Mouse (Mus musculus) limb, embryonic 10.5 days (tissue): Measurements from ENCODE around the gene Tnni3k. TPM values are rescaled to one million over a fixed set of nuclear protein-coding genes. Genes with fewer than 3 reads are reported as not detected.

Experiments
- DNase-seq: peaks from one replicate; pipeline ENCODE4 v3.0.0-alpha.2; 2017; ENCODE audit warnings: low spot score
- H3K27ac ChIP-seq: fragments of 300-500 bp; sonication (generic); 2 replicates; pipeline ENCODE4 v1.5.1; 2016; ENCODE audit warnings: mild to moderate bottlenecking
- H3K27me3 ChIP-seq: fragments of 300-500 bp; sonication (generic); 2 replicates; pipeline ENCODE4 v1.6.1; 2016; ENCODE audit warnings: low read depth, mild to moderate bottlenecking; ENCODE audit not compliant: poor library complexity, severe bottlenecking
- H3K36me3 ChIP-seq: fragments of 300-500 bp; sonication (generic); 2 replicates; pipeline ENCODE4 v1.6.1; 2016; ENCODE audit warnings: mild to moderate bottlenecking, moderate library complexity
- H3K4me1 ChIP-seq: fragments of 300-500 bp; sonication (generic); 2 replicates; pipeline ENCODE4 v1.6.1; 2016
- H3K4me3 ChIP-seq: fragments of 300-500 bp; sonication (generic); 2 replicates; pipeline ENCODE4 v1.5.1; 2016; ENCODE audit warnings: mild to moderate bottlenecking, moderate library complexity
- H3K9me3 ChIP-seq: fragments of 300-500 bp; sonication (generic); replicated peaks from 2 replicates; pipeline ENCODE4 v1.6.1; 2016; ENCODE audit warnings: mild to moderate bottlenecking
- WGBS: fragments of 180-500 bp; shearing (Covaris S2); methylation state at CpG from one replicate; pipeline ENCODE4 v1.1.7; 2016; 5-methylcytosine and 5-hydroxymethylcytosine counted together
- polyA plus RNA-seq: library from polyadenylated mRNA; unstranded; fragments of >200 nt; fragmentation: Nextera tagmentation; extraction: Ambion mirVana; gene quantifications from 2 replicates; pipeline ENCODE4 v1.2.1, GENCODE M21; 2016

Gene Tnni3k
- polyA plus RNA-seq: not detected in 2 replicates

- Histone ChIP-seq H3K9me3 (no peaks in the 10 kb centered on the region), H3K27me3 (no peaks in the 10 kb centered on the region), H3K4me1 (no peaks in the 10 kb centered on the region), H3K4me3 (no peak within 1 kb of the TSS), H3K36me3 (no peaks in the 10 kb centered on the region), H3K27ac (no peak within 1 kb of the TSS)
- DNase-seq: no peak
- 78% methylated on average over 6 of the region's 6 CpGs for WGBS
Measured at GRCm38 (mm10) chr3:155055231-155055916, at the start of gene Tnni3k. Gene Tnni3k, minus strand, starts transcription at chr3:155055407.

- WGBS: 86% methylated on average over 1 of the region's 1 CpGs
- Histone ChIP-seq H3K27me3 (no peaks in the 10 kb centered on the region), H3K4me1 (no peaks in the 10 kb centered on the region), H3K36me3 (no peaks in the 10 kb centered on the region), H3K27ac (no peak overlapping the region), H3K4me3 (no peak overlapping the region), H3K9me3 (no peaks in the 10 kb centered on the region)
- DNase-seq: no peak
Measured at GRCm38 (mm10) chr3:155099266-155099665, 44.1 kb upstream of the Tnni3k start.

- under 1% methylated on average over 47 of the region's 47 CpGs for WGBS
- Histone ChIP-seq H3K4me3 (peak within 1 kb of the TSS; percentile 64), H3K36me3 (no peaks in the 10 kb centered on the region), H3K4me1 (peaks cover 6% of the 10 kb centered on the region; the same call in 1 of the 2 replicates), H3K27ac (peak within 1 kb of the TSS; percentile 89), H3K27me3 (no peaks in the 10 kb centered on the region), H3K9me3 (no peaks in the 10 kb centered on the region)
- peak; percentile 97 for DNase-seq
Measured at GRCm38 (mm10) chr3:155093116-155093956, 38.1 kb upstream of the Tnni3k start, which contains the start of the genes Fpgt and Lrriq3. Gene Fpgt, minus strand, starts transcription at chr3:155093403. Gene Lrriq3, plus strand, starts transcription at chr3:155093434.

DNA sequence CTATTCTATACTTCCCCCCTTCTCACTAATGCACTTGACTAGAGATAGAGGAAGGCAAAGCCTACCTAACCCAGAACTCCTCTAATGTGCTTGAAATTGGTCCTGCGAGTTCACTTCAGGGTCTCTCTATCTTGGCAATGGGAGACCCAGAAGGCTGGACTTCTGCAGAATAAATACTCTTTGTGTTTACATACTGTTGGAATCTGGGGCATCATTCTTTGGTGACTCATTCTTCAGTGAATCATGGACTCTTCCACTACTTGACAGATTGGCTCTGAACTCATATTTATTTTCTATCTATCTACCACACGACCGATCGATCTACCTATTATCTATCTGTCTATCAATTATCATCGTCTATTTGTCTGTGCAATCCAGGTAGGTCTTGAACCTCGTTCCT is 36.9 kb upstream of the Tnni3k start:
- Histone ChIP-seq H3K9me3 (no peaks in the 10 kb centered on the region), H3K4me1 (peaks cover 6% of the 10 kb centered on the region; the same call in 1 of the 2 replicates), H3K4me3 (peak overlapping the region; percentile 64), H3K27me3 (no peaks in the 10 kb centered on the region), H3K27ac (no peak overlapping the region), H3K36me3 (peaks cover 8% of the 10 kb centered on the region)
- no peak for DNase-seq
- WGBS: 94% methylated on average over 6 of the region's 6 CpGs

GRCm38 (mm10) chr3:155077908-155078307 is 22.7 kb upstream of the Tnni3k start:
- H3K27ac ChIP-seq: no peak overlapping the region
- no peaks in the 10 kb centered on the region for H3K4me1 ChIP-seq
- no peak for DNase-seq
- H3K36me3 ChIP-seq: no peaks in the 10 kb centered on the region
- no peaks in the 10 kb centered on the region for H3K27me3 ChIP-seq
- 81% methylated on average over 4 of the region's 4 CpGs for whole genome bisulfite sequencing
- H3K9me3 ChIP-seq: no peaks in the 10 kb centered on the region
- no peak overlapping the region for H3K4me3 ChIP-seq

GRCm38 (mm10) chr3:155059449-155059822 is 4.2 kb upstream of the Tnni3k start:
- no peaks in the 10 kb centered on the region for H3K9me3 ChIP-seq

DNA sequence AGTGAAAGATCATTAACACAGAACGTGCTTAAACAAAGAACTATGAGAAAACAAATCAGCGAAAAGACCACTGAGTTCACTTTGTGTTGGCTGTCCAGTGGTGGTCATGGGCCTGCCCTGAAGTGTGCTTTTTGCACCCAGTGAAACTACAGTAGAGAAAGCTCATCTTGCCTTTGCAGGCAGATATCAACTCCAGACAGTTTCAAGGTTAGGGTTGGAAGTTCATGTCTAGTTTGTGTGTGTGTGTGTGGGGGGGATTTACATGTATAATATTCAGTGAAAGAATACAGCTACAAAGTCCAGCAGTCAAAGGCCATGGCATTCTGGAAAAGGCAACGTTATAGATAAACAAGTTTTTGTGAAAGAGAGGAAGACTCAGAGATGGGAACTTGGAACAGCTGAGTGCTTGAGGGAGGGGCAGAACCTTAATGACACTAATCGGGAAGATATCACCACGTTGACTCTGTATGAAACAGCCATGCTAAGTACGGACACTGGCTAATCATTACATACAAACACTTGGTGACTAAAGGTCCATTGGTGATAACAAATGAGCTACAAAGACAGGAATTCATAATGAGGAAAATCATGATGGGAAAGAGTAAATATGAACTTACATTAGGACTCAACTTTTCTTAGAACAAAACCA is 3.7 kb upstream of the Tnni3k start:
- Histone ChIP-seq H3K4me1 (no peaks in the 10 kb centered on the region), H3K27ac (no peak overlapping the region), H3K27me3 (no peaks in the 10 kb centered on the region), H3K9me3 (no peaks in the 10 kb centered on the region), H3K4me3 (no peak overlapping the region), H3K36me3 (no peaks in the 10 kb centered on the region)
- DNase-seq: no peak
- WGBS: 88% methylated on average over 6 of the region's 6 CpGs

More at GRCm38 (mm10) chr3:155059449-155059822, 4.2 kb upstream of the Tnni3k start:
- Histone ChIP-seq H3K27ac (no peak overlapping the region), H3K27me3 (no peaks in the 10 kb centered on the region), H3K4me3 (no peak overlapping the region), H3K4me1 (no peaks in the 10 kb centered on the region), H3K36me3 (no peaks in the 10 kb centered on the region)
- DNase-seq: no peak

DNA sequence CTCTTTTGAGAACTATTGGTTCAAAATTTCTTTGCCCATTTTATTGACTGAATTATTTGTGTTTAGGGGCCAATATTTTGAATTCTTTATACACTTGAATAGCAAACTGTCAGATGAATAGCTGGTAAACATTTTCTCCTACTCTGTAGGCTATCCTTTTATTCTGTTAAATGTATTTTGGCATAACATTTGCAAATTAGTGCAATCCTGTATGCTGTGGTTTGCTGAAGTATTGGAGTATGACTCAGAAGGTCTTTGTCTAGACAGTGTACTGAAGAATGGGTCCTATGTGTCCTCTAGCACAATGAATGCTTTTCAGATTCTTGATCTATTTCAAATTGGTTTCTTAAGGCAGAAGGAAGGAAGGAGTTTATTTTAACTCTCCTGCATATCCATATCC is 2.4 kb upstream of the Tnni3k start:
- H3K4me3 ChIP-seq: no peak overlapping the region
- no peak for DNase-seq

DNA sequence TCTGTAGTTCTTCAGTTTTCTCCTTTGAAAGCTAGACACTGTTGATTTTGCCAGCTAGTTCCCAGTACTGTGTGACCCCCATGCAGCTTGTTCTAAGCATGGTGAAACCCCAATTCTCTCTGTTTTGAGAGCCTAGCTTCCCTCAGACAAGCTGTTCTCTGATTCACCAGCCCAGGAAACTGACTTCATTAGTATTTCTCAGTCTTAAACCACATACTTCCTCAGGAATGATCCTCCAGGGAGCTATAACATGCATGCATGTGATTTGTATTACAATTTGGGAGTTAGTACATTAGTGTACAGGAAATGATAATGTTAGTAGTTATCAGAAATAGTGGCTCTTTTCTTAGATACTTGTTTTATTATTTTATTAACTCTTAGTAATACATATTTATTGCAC is 1.4 kb upstream of the Tnni3k start:
- DNase-seq: no peak
- no peaks in the 10 kb centered on the region for H3K4me1 ChIP-seq
- H3K36me3 ChIP-seq: no peaks in the 10 kb centered on the region
- no peak overlapping the region for H3K4me3 ChIP-seq
- no peaks in the 10 kb centered on the region for H3K9me3 ChIP-seq
- no peak overlapping the region for H3K27ac ChIP-seq
- no peaks in the 10 kb centered on the region for H3K27me3 ChIP-seq

More for the DNA sequence above, 2.4 kb upstream of the Tnni3k start:
- H3K9me3 ChIP-seq: no peaks in the 10 kb centered on the region
- H3K36me3 ChIP-seq: no peaks in the 10 kb centered on the region
- H3K27ac ChIP-seq: no peak overlapping the region
- H3K27me3 ChIP-seq: no peaks in the 10 kb centered on the region
- no peaks in the 10 kb centered on the region for H3K4me1 ChIP-seq

- no peaks in the 10 kb centered on the region for H3K9me3 ChIP-seq
- no peaks in the 10 kb centered on the region for H3K4me1 ChIP-seq
- no peaks in the 10 kb centered on the region for H3K27me3 ChIP-seq
- H3K4me3 ChIP-seq: no peak overlapping the region
- 69% methylated on average over 1 of the region's 1 CpGs for WGBS
- DNase-seq: no peak
- H3K27ac ChIP-seq: no peak overlapping the region
- H3K36me3 ChIP-seq: no peaks in the 10 kb centered on the region
Measured at GRCm38 (mm10) chr3:155053189-155053588, 2.0 kb downstream of the Tnni3k start.

DNA sequence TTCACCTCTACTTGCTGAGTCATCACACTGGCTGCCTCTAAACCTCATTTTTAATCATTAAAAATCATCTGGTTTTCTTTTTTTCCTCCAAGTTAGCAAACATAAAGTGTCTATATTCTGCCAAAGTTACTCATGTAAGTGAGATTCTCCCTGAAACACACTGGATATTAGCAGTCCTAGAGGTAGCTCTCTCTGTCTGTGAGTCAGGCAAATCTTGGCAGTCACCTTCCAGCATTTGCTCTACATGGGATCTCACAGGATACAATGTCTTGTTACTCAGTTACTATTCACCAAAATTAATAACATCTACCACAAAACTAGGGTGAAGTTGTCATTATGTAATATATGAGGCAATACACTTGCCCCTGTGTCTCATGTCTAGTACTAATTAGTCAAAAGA is 3.2 kb downstream of the Tnni3k start:
- H3K9me3 ChIP-seq: no peaks in the 10 kb centered on the region
- DNase-seq: no peak
- no peaks in the 10 kb centered on the region for H3K36me3 ChIP-seq
- no peak overlapping the region for H3K27ac ChIP-seq
- H3K4me1 ChIP-seq: no peaks in the 10 kb centered on the region
- H3K27me3 ChIP-seq: no peaks in the 10 kb centered on the region
- no peak overlapping the region for H3K4me3 ChIP-seq

DNA sequence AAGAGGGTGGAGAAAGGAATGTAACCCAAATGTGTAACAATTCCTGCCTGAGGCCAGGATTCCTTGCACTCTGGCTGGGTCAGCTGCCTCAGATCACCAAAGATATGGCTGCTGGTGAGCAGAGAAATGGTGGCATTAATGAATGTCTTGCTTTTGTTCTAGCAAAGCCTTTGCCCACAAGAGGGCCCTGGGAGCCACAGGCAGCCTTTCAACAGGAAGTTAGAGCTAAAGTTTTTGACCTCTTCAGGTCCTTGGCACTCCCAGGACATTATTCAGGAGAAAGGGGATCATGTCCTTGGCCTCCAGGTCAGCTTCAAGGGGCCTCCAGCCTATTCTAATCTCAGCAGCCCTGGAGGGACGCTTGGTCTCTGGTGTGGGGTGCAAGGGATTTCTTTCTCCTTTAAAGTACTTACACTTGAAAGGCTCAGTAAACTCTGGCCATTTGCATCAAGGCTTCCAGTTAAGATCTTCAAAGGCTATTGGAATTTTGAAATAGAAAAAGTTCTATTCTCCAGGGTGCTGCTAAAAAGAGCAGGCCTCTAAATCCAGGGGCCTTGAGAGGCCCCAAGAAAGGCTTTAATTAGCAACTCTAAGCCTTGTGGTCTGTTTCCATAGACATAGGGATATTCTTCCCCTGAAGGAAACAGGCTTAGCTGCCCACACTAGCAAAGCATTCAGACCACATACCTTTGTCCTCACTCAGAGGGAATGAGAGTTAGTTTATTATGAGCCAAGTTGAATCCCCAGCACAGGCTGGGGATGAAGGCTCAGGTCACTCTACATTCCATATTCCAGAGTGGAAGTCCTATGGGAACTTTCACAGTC is 16.0 kb downstream of the Tnni3k start:
- no peak overlapping the region for H3K27ac ChIP-seq
- H3K9me3 ChIP-seq: no peaks in the 10 kb centered on the region
- H3K27me3 ChIP-seq: no peaks in the 10 kb centered on the region
- 42% methylated on average over 1 of the region's 1 CpGs for WGBS
- no peak for DNase-seq
- H3K36me3 ChIP-seq: no peaks in the 10 kb centered on the region
- no peak overlapping the region for H3K4me3 ChIP-seq
- H3K4me1 ChIP-seq: no peaks in the 10 kb centered on the region
